ENCODE assay signal across 14 mouse cellular contexts in the genomic region with DNA sequence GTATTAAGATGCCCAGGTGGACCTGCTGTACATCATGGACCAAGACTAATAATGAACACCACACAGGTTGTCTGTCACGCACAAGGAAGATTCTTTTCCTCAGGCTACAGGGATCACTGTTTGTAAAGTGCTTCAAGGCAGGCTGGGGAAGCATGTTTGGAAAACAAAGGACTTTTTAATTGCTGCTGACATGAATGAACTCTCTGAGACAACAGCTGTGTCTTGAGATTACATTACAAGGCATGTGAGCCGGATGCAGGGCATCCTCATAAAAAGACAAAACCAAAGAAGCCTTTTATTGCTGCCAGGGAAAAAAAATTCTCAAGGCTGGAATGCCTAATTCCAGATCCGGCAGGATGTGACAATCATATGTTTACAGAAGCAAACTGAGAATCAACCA.
"Had no signal": no experiment of that assay in that cellular context is flagged by ENCODE, and none has a peak within 500 bp of the region (broad histone marks: within the 10 kb centered on the region; RNA-seq: fewer than 3 reads in every experiment).

No protein-coding gene starts in this region.

- H3K27me3 ChIP-seq: liver, embryonic 13.5 days had no signal

- H3K36me3 ChIP-seq: liver, embryonic 13.5 days; midbrain, embryonic 10.5 days had no signal

- ATAC-seq: hindbrain, postnatal 0 days; liver, postnatal 0 days; lung, postnatal 0 days; midbrain, embryonic 16.5 days had no signal

- H3K4me3 ChIP-seq: left cerebral cortex, adult 2 months; liver, embryonic 13.5 days; midbrain, embryonic 10.5 days had no signal

- H3K9me3 ChIP-seq: liver, embryonic 13.5 days; midbrain, embryonic 10.5 days had no signal

- H3K27ac ChIP-seq: hindbrain, postnatal 0 days; left cerebral cortex, adult 2 months; liver, embryonic 13.5 days; midbrain, embryonic 10.5 days had no signal

- DNase-seq: kidney, adult 18-20 months; liver; liver, embryonic 13.5 days; liver, postnatal 0 days; lung, postnatal 36 days; right cerebral cortex, postnatal 4 days; spleen, adult 18-20 months; thymus, adult 18-20 months; thymus, postnatal 14 days had no signal

- H3K4me2 ChIP-seq: liver, embryonic 13.5 days had no signal

- H3K4me1 ChIP-seq: liver, embryonic 13.5 days; midbrain, embryonic 10.5 days had no signal

- H3K9ac ChIP-seq: liver, embryonic 13.5 days; liver, postnatal 0 days had no signal
